Mouse (Mus musculus): ENCODE measurements at regions not wholly inside any gene's neighbourhood (a gene's known extent, or its start where the extent isn't known, plus 50 kb on each side); places are given as distances from the start of the nearest gene placed in this dataset.

DNA sequence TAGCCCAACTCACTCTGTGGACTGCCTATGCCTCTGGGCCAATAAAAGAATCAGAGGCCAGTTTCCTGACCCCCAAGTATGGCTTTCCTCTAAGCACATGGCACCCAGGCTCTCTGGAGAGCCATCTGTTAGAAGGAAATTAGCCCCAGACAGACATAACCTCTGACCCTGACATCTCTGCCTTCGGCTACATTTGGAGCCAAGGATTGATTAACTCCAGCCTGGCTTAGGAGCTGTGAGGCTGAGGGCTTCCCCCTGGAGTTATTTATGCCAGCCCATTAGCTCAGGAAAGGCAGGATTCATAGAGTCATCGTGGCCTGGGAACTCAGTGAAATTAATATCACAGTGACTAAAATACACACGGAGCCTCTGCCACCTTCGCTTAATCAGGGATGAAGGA is 137.5 kb downstream of the Wscd1 start:
- DNase-seq (ENCODE audit: low read depth), result no peak

DNA sequence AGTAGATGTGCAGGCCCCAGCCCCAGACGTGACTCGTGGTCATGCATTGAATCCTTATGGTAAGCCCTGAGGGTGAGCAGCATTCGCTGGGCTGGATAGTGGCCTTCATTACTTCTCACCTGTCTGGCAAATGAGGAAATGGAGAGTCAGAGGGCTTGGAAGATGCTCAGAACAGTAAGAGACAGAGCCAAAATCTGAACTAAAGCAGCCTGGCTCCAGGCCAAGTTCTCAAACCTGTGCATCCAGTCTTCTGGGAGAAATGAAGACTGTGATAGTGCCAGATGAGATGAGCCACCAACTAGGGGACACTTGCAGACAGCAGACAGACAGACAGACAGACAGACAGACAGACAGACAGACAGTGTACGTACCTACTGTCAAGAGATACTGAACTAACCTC is 137.1 kb downstream of the Wscd1 start:
- DNase-seq (ENCODE audit: low read depth), result no peak

DNA sequence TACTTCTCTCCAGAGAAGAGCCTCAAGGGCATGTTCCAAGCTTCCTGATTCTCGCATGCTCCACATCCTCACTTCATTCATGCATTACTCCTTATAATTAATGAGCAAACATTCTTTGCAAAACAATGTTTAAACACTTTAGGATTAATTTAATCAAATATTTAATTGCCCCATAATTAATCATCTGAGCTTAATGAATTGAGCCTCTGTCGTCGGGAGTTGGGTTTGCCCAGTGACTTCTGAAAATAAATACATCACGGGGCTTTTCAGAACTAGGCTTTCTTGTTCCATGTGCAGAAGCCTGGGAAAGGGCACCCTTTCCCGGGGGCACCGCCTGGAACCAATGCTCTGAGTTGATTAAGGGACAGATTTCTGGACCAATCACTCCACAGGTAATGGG is 135.1 kb downstream of the Wscd1 start:
- no peak for DNase-seq (ENCODE audit: low read depth)

DNA sequence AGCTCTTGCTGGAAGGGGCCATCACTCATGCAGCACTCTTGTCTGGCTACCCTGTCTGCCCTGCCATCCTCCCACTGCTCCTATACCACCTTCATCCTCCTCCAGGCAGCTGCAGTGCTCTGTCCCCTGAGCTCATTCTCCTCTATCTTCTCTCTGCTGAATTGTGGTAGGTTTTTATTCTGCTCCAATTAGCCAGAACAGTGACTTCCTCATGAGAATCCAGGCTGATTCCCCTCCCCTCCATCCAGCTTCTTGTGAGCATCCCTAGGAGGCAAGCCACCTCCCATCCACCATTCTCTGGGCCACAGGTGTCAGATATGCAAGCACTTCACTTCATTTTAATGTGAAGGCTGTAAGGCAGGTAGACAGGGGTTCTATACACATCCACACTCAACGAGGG is 132.1 kb downstream of the Wscd1 start:
- no peak for DNase-seq (ENCODE audit: low read depth)

DNA sequence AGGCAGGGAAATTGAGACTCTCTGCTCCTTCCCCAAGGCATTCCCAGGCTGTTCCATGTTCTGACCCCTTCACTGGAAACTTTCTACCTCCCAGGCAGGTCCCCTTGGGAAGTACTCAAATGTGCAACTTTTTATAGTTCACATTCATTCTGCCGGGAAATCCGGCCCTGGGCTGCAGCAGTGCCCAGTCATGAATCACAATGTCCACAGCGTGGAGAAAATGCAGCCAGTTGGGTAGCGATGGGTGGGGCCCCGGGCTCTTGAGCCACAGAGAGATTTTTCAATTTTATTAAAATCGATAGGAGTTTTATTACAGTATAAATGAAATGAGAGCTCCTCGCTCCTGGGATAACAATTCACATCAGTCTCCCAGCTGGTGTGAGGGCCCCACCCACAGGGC is 121.6 kb downstream of the Wscd1 start:
- no peak for DNase-seq (ENCODE audit: low read depth)

DNA sequence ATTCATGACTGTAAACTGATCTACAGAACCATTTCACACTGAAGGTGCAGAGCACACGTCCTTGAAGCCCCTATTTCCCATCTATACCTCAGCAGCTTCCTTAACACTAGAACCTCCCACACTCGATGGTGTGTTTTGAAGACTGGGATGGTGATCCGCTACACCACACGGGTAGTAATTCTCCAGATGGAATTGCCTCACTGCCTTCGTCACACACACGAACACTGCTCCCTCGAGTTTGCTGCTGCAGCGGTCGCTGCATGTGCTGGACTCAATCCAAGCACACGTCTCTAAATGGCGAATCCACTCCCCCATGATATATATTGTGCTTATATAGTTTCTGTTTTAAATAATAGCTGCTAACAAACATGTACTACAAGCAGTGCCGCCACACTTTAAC is 117.0 kb downstream of the Wscd1 start:
- DNase-seq (ENCODE audit: low read depth), result no peak

DNA sequence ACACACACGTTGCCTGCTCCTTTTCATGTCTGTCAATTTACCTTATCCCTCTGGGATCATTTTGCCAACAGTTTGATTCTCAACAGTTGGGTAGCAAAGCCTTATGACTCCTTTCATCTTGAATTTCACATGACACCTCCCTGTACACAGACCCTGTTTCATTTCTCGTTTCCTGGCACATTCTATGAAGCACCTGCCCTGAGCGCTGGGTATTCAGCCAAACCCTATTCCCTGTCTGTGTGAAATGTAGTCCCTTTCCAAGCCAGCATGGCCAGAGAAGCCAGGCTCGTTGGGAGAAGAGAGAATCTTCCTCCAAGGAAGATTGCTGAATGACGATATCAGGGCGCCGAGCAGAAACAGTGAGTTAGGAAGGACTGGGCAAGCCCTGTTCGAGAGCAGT is 108.2 kb downstream of the Wscd1 start:
- no peak for DNase-seq (ENCODE audit: low read depth)

DNA sequence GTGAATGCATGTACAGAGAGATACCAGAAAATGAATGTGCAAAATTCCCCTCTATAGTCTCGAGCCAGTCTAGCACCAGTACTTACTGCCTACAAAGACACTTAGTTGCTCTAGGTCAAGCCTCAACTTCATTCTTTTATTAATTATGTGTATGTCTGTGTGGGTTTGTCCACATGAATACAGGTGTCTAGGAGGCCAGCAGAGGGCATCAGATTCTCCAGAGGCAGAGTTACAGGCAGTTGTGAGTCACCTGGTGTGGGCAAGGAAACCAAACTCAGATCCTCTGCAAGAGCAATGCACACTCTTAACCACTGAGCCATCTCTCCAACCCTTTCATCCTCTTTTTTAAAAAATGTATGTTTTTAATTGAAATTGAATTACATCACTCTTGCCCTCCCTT is 105.8 kb downstream of the Wscd1 start:
- peak; percentile 8 for DNase-seq (ENCODE audit: low read depth)

DNA sequence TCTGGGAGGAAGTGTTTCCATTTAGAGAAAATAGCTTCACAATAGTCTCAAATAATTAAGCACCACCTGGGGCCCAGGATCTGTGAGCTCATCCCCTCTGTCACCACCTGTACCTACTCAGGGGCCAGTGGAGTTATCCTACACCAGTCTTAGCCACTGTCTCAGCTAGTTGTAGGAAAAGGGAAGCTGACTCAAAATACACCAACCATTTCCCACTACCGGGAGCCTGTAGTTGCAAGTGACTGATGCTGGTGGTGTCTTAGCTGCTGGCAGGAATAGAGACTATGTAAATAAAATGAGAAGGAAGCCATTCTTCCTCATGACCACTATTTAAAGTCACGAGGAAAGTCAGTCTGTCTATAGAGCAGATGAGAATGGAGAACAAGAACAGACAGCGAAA is 105.3 kb downstream of the Wscd1 start:
- no peak for DNase-seq (ENCODE audit: low read depth)

DNA sequence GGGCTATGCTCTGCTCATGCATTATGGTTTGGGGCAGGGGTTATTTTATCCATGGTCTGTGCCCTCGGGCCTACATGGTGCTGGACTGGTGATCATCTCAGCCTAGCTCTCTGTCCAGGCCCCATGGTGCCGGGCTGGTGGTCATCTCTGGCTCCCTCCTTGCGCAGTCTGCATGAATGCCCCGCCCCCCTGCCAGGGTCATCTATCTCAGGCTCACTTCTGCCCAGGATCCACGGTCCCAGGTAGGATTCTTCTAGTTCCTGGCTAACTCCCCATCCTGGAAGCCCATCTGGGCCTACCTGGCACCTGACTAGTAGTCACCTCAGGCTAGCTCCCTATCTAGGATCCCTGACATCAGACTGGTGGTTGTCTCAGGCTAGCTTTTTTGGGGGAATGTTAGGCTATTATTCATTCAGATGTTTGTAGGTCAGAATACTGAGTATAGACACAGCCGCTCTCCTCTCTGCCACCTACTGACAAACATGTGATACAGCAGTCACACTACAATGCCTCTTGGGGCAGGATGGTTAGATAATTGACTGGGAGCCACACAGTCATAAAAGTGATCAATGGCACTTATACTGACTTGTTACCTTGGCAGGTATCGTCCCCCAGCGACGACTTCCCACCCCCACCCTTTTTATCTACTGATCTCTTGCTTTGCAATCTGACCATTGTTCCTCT is 98.1 kb downstream of the Wscd1 start:
- DNase-seq (ENCODE audit: low read depth), result peak; percentile 9

DNA sequence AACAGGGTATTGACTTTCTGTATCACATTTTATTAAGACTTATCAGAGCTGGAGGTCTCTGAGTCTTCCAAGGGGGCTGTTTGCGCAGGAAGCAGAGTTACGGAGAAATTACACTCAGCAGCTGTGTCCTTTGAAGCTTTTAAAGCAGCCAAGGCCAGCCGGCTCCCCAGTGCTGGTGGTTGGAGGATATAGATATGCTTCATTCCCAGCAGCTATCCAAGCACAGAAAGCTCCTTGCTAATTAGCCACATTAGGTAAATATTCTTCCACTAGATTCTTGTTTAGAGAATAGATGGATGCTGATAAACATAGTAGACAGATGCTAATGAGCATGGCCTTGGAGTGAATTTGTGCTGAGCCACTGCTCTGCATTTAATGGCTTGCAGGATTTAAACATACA is 96.8 kb downstream of the Wscd1 start:
- no peak for DNase-seq (ENCODE audit: low read depth)

DNA sequence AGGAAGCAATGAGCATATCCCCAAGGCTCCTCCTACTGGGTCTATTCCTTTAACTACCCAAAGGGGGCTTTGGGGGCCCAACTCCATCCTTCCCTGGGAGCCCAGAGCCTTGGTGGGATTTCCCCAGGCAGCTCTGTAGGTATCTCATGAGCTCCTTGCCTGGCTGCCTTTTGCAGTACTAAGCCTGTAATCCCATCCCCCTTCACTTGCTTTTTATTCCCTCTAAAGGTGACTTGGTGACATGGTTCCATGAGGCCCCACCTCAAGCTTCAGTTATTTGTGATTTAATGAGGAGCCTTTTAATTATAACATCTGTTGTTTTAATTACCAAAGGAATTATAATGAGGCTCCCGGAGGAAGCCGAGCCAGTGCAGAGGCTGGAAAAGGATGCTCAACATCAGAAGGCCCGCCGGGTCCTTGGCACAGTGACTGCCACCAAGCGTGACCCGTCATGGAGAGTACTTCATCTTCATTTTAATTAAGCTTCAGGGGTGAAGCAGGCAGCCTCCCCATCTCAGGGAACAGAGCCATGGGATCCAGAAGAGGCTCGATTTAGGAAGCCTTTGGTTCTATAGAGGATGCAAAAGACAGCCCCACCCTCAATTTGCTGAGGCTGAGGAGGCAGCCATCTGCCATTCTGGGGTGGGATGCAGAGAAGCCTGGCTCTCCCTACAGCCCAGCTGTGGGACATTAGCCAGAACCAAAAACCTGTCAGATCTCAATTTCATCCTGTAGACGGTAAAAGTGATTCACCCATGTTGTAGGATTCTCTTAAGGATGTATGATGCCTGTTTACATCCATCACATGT is 91.1 kb downstream of the Wscd1 start:
- DNase-seq (ENCODE audit: low read depth), result no peak

All from induced T-regulatory cell, adult 2 months (primary cell).